Mouse (Mus musculus): ENCODE data around the gene Smad5.

The Smad5 gene

GRCm38 (mm10) chr13:56701924-56702323 is 886 bp upstream of the Smad5 start:
- DNase-seq (ENCODE audit: low spot score): no peak

DNA sequence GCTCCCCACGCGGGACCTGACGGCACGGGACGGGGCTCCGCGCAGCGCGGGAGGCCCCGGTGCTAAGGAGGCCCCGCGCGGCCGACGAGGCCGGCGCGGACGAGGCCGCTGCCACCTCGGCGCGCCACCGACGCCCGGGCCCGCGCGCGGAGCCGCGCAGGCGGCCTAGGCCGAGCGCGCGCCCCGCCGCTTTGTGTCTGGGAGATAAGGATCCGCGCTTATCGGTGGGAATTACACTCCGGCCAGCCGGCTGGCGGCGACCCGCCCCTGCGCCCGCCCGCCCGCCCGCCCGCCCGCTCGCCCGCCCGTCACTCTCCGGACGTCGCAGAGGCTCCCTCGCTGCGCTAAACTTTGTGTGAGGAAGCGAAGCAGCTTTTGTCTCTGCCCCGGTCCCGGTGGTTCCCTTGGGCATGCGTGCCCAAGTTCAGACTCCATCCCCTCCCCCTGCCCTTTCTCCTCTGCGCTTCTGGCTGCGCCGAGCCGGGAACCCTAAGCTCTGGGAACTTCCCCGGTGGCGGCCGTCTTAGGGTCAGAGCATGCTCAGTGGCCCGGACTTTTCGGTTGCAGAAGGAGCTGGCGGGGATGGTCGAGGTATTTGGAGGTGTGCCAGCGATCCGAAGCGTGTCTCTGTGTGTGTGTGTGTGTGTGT is 536 bp downstream of the Smad5 start:
- DNase-seq (ENCODE audit: low spot score): peak; percentile 87

GRCm38 (mm10) chr13:56703871-56704321 is 1.1 kb downstream of the Smad5 start:
- DNase-seq (ENCODE audit: low spot score): peak; percentile 64

DNA sequence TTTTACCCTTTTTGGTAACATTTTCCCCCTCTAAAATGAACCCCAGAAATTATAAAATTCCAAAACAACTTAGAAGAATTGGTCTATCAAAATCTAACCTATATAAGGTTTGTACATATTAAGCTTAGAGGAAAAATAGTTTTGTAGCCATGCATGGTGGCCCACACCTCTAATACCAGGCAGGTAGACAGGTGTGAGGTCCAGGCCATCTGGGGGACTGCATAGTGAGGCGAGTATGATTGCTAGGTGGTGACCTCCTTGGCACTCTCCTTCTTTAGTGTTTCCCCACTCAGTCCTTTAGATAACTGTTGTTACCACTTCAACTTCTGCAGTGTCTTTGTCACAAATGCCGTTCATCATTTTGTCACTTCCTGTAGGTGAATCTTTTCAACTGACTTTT is 1.8 kb downstream of the Smad5 start:
- no peak for DNase-seq (ENCODE audit: low spot score)

GRCm38 (mm10) chr13:56707111-56707510 is 4.3 kb downstream of the Smad5 start:
- no peak for DNase-seq (ENCODE audit: low spot score)

- no peak for DNase-seq (ENCODE audit: low spot score)
These were observed 4.8 kb downstream of the Smad5 start for GRCm38 (mm10) chr13:56707606-56708005.

DNA sequence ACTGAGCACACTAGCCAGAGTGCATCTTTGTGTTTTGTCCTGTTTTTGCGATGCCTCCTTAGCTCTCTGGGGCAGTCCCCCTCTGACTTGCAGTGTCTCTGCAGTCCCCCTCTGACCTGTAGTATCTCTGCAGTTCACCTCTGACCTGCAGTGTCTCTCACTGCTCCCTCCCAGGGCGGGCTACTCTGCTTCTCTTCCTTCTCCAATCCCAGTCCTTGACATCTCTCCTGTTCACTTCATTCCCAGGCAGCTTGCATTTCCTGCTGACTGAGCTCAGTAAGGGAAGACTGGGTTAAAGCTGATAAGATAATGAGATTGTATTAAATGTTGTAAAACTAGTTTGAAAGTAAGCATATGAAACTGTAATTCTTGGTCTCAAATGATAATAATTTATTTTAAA is 7.8 kb downstream of the Smad5 start:
- no peak for DNase-seq (ENCODE audit: low spot score)

- DNase-seq (ENCODE audit: low spot score): no peak
These were observed 9.4 kb downstream of the Smad5 start for GRCm38 (mm10) chr13:56712221-56712620.

DNA sequence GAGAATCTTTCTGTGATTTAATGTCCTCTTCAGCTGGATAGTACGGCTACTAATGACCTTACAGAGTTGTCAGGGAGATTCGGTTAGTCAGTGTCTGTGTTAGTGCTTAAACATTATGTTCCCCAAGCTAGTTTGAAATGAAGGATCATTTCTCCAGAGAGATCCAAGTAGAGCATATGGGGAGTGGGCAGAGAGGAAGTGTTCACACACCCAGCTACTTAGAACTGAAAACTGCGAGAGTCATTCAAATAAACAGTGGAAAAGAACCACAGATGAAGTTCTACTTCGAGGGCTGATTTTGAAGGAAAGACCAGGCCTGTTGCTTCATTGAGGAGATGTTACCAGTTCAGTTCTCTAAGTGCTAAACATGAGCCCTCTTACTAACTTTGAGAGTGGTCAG is 23.7 kb downstream of the Smad5 start:
- DNase-seq (ENCODE audit: low spot score): no peak

- no peak for DNase-seq (ENCODE audit: low spot score)
These were observed 26.2 kb downstream of the Smad5 start for GRCm38 (mm10) chr13:56729046-56729445.

DNA sequence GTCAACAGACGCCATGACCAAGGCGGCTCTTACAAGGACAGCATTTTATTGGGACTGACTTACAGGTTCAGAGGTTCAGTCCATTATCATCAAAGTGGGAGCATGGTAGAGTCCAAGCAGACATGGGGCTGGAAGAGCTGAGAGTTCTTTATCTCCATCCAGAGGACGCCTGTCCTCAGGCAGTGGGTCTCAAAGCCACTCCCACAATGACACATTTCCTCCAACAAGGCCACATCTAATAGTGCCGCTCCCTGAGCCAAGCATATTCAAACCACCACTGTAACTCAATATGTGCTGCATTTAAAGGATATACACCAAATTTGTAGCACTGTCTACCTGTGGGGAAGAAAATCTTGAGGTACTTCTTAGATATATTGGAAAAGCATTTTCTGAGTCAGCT is 31.8 kb downstream of the Smad5 start:
- no peak for DNase-seq (ENCODE audit: low spot score)

DNA sequence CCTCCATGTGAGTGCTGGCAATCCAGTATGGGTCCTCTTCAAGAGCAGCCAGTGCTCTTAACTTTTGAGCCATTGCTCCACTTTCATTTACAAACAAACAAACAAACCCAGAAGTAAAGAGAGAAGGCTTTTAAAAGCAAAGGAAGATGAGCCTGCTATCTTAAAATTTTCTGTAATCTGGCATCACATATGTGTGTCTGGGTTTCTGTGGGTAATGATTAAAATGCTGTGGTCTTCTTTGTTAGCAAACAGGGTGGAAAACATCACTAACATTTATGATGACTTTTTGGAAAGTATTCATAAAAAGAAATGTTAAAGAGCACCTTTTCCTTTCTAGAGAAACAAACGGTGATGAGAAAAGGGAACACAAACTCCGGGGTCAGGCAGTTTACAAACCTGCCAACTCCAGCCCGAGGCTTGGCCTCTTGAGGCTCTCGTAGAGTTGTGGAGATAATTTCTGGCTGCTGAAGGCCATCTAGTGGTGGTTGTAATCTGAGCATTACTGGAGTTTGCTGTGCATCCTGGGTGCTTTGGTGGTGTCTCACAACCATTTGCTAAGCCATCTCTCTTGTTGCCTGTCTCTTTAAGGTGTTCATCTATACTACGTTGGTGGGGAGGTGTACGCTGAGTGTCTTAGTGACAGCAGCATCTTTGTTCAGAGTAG is 32.5 kb downstream of the Smad5 start:
- peak; percentile 36 for DNase-seq (ENCODE audit: low spot score)

GRCm38 (mm10) chr13:56739556-56739955 is 36.7 kb downstream of the Smad5 start:
- DNase-seq (ENCODE audit: low spot score): no peak

DNA sequence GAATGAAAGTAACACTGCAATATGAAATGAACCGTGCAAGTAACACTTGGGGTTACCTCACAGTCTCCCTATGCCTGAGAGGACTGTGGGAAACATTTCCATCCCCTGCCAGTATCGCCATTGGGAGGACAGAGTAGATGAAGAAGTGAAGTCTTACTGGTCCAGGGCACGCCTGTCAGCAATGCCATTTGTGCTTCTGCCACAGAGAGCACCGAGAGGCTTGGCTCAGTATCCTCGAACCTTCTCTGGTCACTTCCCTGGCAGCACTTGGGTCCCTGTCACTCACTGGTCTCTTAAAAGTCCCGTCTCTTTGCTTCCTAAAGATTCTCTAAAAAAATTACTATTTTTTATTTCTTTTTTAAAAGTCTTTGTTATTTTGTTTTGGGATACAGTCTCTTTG is 37.7 kb downstream of the Smad5 start:
- no peak for DNase-seq (ENCODE audit: low spot score)

- DNase-seq (ENCODE audit: low spot score): no peak
These were observed 38.9 kb downstream of the Smad5 start for GRCm38 (mm10) chr13:56741691-56742090.

GRCm38 (mm10) chr13:56742325-56742901 is 39.6 kb downstream of the Smad5 start:
- no peak for DNase-seq (ENCODE audit: low spot score)

GRCm38 (mm10) chr13:56746739-56747532 is 44.1 kb downstream of the Smad5 start:
- DNase-seq (ENCODE audit: low spot score): no peak

GRCm38 (mm10) chr13:56747554-56747953 is 44.7 kb downstream of the Smad5 start:
- no peak for DNase-seq (ENCODE audit: low spot score)

GRCm38 (mm10) chr13:56749377-56749776 is 46.6 kb downstream of the Smad5 start:
- DNase-seq (ENCODE audit: low spot score): no peak

GRCm38 (mm10) chr13:56751774-56752173 is 49.0 kb downstream of the Smad5 start:
- DNase-seq (ENCODE audit: low spot score): no peak

DNA sequence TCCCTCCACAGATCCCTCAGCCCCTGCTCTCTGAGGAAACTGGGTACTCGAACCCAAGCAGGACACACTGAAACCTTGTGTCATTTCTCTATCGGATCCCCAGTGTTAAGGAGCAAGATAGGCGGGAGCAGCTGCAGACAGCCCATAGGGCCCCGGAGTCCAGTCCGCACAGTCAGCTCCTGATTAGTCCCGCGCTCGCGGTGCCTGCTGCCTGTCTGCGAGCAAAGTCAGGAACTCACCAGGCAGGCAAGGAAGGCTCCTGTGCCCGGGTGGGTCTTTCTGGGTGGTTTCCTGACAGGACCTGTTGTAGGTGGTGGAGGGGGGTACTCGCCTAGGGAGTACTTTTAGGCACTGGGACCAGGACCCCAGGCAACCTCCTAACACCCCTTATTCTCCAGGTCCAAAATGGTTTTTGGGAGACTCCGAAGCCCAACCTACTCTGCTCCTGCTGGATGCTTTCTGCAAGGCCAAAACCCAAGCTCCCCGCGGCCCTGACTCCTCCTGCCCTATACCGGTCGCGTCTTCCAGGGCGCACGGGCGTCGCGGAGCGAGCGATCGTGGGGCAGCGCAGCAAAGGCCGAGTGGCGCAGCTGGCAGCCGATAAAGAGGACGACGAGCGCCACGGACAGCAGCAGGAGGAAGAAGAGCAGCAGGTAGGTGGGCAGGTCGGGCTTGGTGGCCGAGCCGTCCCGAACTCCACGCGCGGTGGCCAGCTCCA is 49.8 kb downstream of the Smad5 start:
- DNase-seq (ENCODE audit: low spot score): peak; percentile 59

Measured in embryo, embryonic 10 days (tissue).